Mouse (Mus musculus): ENCODE measurements around the gene Sgk2. TPM values are rescaled to one million over a fixed set of nuclear protein-coding genes. Genes with fewer than 3 reads are reported as not detected.
A peak's percentile ranks its signal among the peaks of the same experiment; 100 is the strongest.

Gene Sgk2
- polyA plus RNA-seq, 1 experiment from 2014 or later: 0.15 TPM

GRCm38 (mm10) chr2:162999744-163000143 is 12.6 kb downstream of the Sgk2 start:
- H3K27me3 ChIP-seq (ENCODE audit: control insufficient read depth, insufficient read depth, low read length): no peaks in the 10 kb centered on the region
- no peak overlapping the region for H3K27ac ChIP-seq (ENCODE audit: low read depth, low read length)
- H3K9ac ChIP-seq (replicated peaks; ENCODE audit: low read depth, low read length): no peak overlapping the region
- no peaks in the 10 kb centered on the region for H3K36me3 ChIP-seq (ENCODE audit: control insufficient read depth, insufficient read depth, low read length)
- H3K4me2 ChIP-seq (ENCODE audit: low read depth, low read length): no peak overlapping the region
- no peak for ATAC-seq (ENCODE audit: low read depth)
- H3K4me3 ChIP-seq (ENCODE audit: low read depth, low read length): no peak overlapping the region
- H3K4me1 ChIP-seq (ENCODE audit: control insufficient read depth, insufficient read depth, low read length): no peaks in the 10 kb centered on the region
- 30% methylated on average over 3 of the region's 3 CpGs for WGBS
- no peaks in the 10 kb centered on the region for H3K9me3 ChIP-seq (ENCODE audit: control insufficient read depth, low read length)

GRCm38 (mm10) chr2:163001071-163001470 is 13.9 kb downstream of the Sgk2 start:
- H3K9ac ChIP-seq (replicated peaks; ENCODE audit: low read depth, low read length): no peak overlapping the region
- H3K4me1 ChIP-seq (ENCODE audit: control insufficient read depth, insufficient read depth, low read length): no peaks in the 10 kb centered on the region
- H3K27ac ChIP-seq (ENCODE audit: low read depth, low read length): no peak overlapping the region
- H3K4me3 ChIP-seq (ENCODE audit: low read depth, low read length): no peak overlapping the region
- 95% methylated on average over 1 of the region's 1 CpGs for WGBS
- no peaks in the 10 kb centered on the region for H3K27me3 ChIP-seq (ENCODE audit: control insufficient read depth, insufficient read depth, low read length)
- no peak for ATAC-seq (ENCODE audit: low read depth)
- no peaks in the 10 kb centered on the region for H3K36me3 ChIP-seq (ENCODE audit: control insufficient read depth, insufficient read depth, low read length)
- H3K9me3 ChIP-seq (ENCODE audit: control insufficient read depth, low read length): no peaks in the 10 kb centered on the region
- H3K4me2 ChIP-seq (ENCODE audit: low read depth, low read length): no peak overlapping the region

- H3K4me2 ChIP-seq (ENCODE audit: low read depth, low read length): no peak overlapping the region
- H3K27me3 ChIP-seq (ENCODE audit: control insufficient read depth, insufficient read depth, low read length): no peaks in the 10 kb centered on the region
- no peak for ATAC-seq (ENCODE audit: low read depth)
- 81% methylated on average over 4 of the region's 4 CpGs for WGBS
- no peaks in the 10 kb centered on the region for H3K4me1 ChIP-seq (ENCODE audit: control insufficient read depth, insufficient read depth, low read length)
- H3K36me3 ChIP-seq (ENCODE audit: control insufficient read depth, insufficient read depth, low read length): no peaks in the 10 kb centered on the region
- H3K9me3 ChIP-seq (ENCODE audit: control insufficient read depth, low read length): no peaks in the 10 kb centered on the region
- no peak overlapping the region for H3K4me3 ChIP-seq (ENCODE audit: low read depth, low read length)
- H3K27ac ChIP-seq (ENCODE audit: low read depth, low read length): no peak overlapping the region
- H3K9ac ChIP-seq (replicated peaks; ENCODE audit: low read depth, low read length): no peak overlapping the region
Observed at GRCm38 (mm10) chr2:163007299-163007698, 20.2 kb downstream of the Sgk2 start.

GRCm38 (mm10) chr2:163016916-163017743 is 30.0 kb downstream of the Sgk2 start, which contains the start of gene Ift52:
Gene Ift52 (plus strand): TSS chr2:163017354.
- Histone ChIP-seq H3K27me3 (ENCODE audit: control insufficient read depth, insufficient read depth, low read length) (no peaks in the 10 kb centered on the region), H3K27ac (ENCODE audit: low read depth, low read length) (peak within 1 kb of the TSS; percentile 55), H3K4me1 (ENCODE audit: control insufficient read depth, insufficient read depth, low read length) (peaks cover 11% of the 10 kb centered on the region; the same call in 1 of the 2 replicates), H3K36me3 (ENCODE audit: control insufficient read depth, insufficient read depth, low read length) (no peaks in the 10 kb centered on the region), H3K4me2 (ENCODE audit: low read depth, low read length) (peak within 1 kb of the TSS; percentile 51), H3K9ac (replicated peaks; ENCODE audit: low read depth, low read length) (peak within 1 kb of the TSS; percentile 78), H3K9me3 (ENCODE audit: control insufficient read depth, low read length) (no peaks in the 10 kb centered on the region), H3K4me3 (ENCODE audit: low read depth, low read length) (peak within 1 kb of the TSS; percentile 82)
- ATAC-seq (ENCODE audit: low read depth): peak; percentile 97
- under 1% methylated on average over 57 of the region's 57 CpGs for WGBS

- H3K27ac ChIP-seq (ENCODE audit: low read depth, low read length): no peak overlapping the region
- no peak for ATAC-seq (ENCODE audit: low read depth)
- no peak overlapping the region for H3K4me3 ChIP-seq (ENCODE audit: low read depth, low read length)
- no peaks in the 10 kb centered on the region for H3K27me3 ChIP-seq (ENCODE audit: control insufficient read depth, insufficient read depth, low read length)
- H3K9me3 ChIP-seq (ENCODE audit: control insufficient read depth, low read length): no peaks in the 10 kb centered on the region
- H3K36me3 ChIP-seq (ENCODE audit: control insufficient read depth, insufficient read depth, low read length): peaks cover 53% of the 10 kb centered on the region
- no peak overlapping the region for H3K4me2 ChIP-seq (ENCODE audit: low read depth, low read length)
- WGBS: 89% methylated on average over 5 of the region's 5 CpGs
- no peak overlapping the region for H3K9ac ChIP-seq (replicated peaks; ENCODE audit: low read depth, low read length)
- H3K4me1 ChIP-seq (ENCODE audit: control insufficient read depth, insufficient read depth, low read length): no peaks in the 10 kb centered on the region
Observed at GRCm38 (mm10) chr2:163031289-163031688, 44.2 kb downstream of the Sgk2 start.

- Histone ChIP-seq H3K27ac (ENCODE audit: low read depth, low read length) (no peak overlapping the region), H3K4me2 (ENCODE audit: low read depth, low read length) (no peak overlapping the region), H3K4me1 (ENCODE audit: control insufficient read depth, insufficient read depth, low read length) (no peaks in the 10 kb centered on the region), H3K9me3 (ENCODE audit: control insufficient read depth, low read length) (no peaks in the 10 kb centered on the region), H3K9ac (replicated peaks; ENCODE audit: low read depth, low read length) (no peak overlapping the region), H3K36me3 (ENCODE audit: control insufficient read depth, insufficient read depth, low read length) (peaks cover 54% of the 10 kb centered on the region), H3K27me3 (ENCODE audit: control insufficient read depth, insufficient read depth, low read length) (no peaks in the 10 kb centered on the region), H3K4me3 (ENCODE audit: low read depth, low read length) (no peak overlapping the region)
- no peak for ATAC-seq (ENCODE audit: low read depth)
- WGBS: 83% methylated on average over 2 of the region's 2 CpGs
Observed at GRCm38 (mm10) chr2:163031757-163032156, 44.6 kb downstream of the Sgk2 start.

GRCm38 (mm10) chr2:163032622-163033021 is 45.5 kb downstream of the Sgk2 start:
- Histone ChIP-seq H3K4me2 (ENCODE audit: low read depth, low read length) (no peak overlapping the region), H3K27ac (ENCODE audit: low read depth, low read length) (no peak overlapping the region), H3K9me3 (ENCODE audit: control insufficient read depth, low read length) (no peaks in the 10 kb centered on the region), H3K4me3 (ENCODE audit: low read depth, low read length) (no peak overlapping the region), H3K9ac (replicated peaks; ENCODE audit: low read depth, low read length) (no peak overlapping the region), H3K36me3 (ENCODE audit: control insufficient read depth, insufficient read depth, low read length) (peaks cover 62% of the 10 kb centered on the region), H3K27me3 (ENCODE audit: control insufficient read depth, insufficient read depth, low read length) (no peaks in the 10 kb centered on the region), H3K4me1 (ENCODE audit: control insufficient read depth, insufficient read depth, low read length) (no peaks in the 10 kb centered on the region)
- ATAC-seq (ENCODE audit: low read depth): no peak
- 66% methylated on average over 4 of the region's 4 CpGs for WGBS

- H3K9me3 ChIP-seq (ENCODE audit: control insufficient read depth, low read length): no peaks in the 10 kb centered on the region
- H3K9ac ChIP-seq (replicated peaks; ENCODE audit: low read depth, low read length): no peak overlapping the region
- H3K4me1 ChIP-seq (ENCODE audit: control insufficient read depth, insufficient read depth, low read length): no peaks in the 10 kb centered on the region
- no peak for ATAC-seq (ENCODE audit: low read depth)
- WGBS: 96% methylated on average over 7 of the region's 7 CpGs
- no peak overlapping the region for H3K4me2 ChIP-seq (ENCODE audit: low read depth, low read length)
- no peak overlapping the region for H3K4me3 ChIP-seq (ENCODE audit: low read depth, low read length)
- H3K36me3 ChIP-seq (ENCODE audit: control insufficient read depth, insufficient read depth, low read length): peaks cover 60% of the 10 kb centered on the region
- H3K27ac ChIP-seq (ENCODE audit: low read depth, low read length): no peak overlapping the region
- no peaks in the 10 kb centered on the region for H3K27me3 ChIP-seq (ENCODE audit: control insufficient read depth, insufficient read depth, low read length)
Observed at GRCm38 (mm10) chr2:163039940-163040339, 52.8 kb downstream of the Sgk2 start.

GRCm38 (mm10) chr2:163048125-163048524 is 61.0 kb downstream of the Sgk2 start:
- H3K4me3 ChIP-seq (ENCODE audit: low read depth, low read length): 0 out of 2 replicates have a peak overlapping the region, but pooled peaks have one; percentile 7
- 8% methylated on average over 10 of the region's 10 CpGs for WGBS
- H3K9ac ChIP-seq (replicated peaks; ENCODE audit: low read depth, low read length): no peak overlapping the region
- H3K27ac ChIP-seq (ENCODE audit: low read depth, low read length): no peak overlapping the region
- ATAC-seq (ENCODE audit: low read depth): peak; percentile 63
- H3K27me3 ChIP-seq (ENCODE audit: control insufficient read depth, insufficient read depth, low read length): no peaks in the 10 kb centered on the region
- peaks cover 22% of the 10 kb centered on the region for H3K36me3 ChIP-seq (ENCODE audit: control insufficient read depth, insufficient read depth, low read length)
- H3K9me3 ChIP-seq (ENCODE audit: control insufficient read depth, low read length): no peaks in the 10 kb centered on the region
- H3K4me1 ChIP-seq (ENCODE audit: control insufficient read depth, insufficient read depth, low read length): no peaks in the 10 kb centered on the region
- peak overlapping the region; percentile 37 for H3K4me2 ChIP-seq (ENCODE audit: low read depth, low read length)
